Mouse (Mus musculus) pancreas, adult 10 weeks (tissue): Measurements from ENCODE around the gene Arhgdia. TPM values are rescaled to one million over a fixed set of nuclear protein-coding genes. Genes with fewer than 3 reads are reported as not detected.

ENCODE experiments used
- polyA plus RNA-seq: library from polyadenylated mRNA; stranded (reverse); fragments of 350-450 nt; fragmentation: Illumina TruSeq; extraction: RNeasy Lipid Tissue Mini Kit (QIAGEN cat#74804); gene quantifications from one replicate; pipeline ENCODE4 v1.2.3, GENCODE M21; 2015; ENCODE audit warnings: low read depth, low replicate concordance; ENCODE audit not compliant: insufficient read depth

Arhgdia gene
- polyA plus RNA-seq = 79.0 TPM

DNA sequence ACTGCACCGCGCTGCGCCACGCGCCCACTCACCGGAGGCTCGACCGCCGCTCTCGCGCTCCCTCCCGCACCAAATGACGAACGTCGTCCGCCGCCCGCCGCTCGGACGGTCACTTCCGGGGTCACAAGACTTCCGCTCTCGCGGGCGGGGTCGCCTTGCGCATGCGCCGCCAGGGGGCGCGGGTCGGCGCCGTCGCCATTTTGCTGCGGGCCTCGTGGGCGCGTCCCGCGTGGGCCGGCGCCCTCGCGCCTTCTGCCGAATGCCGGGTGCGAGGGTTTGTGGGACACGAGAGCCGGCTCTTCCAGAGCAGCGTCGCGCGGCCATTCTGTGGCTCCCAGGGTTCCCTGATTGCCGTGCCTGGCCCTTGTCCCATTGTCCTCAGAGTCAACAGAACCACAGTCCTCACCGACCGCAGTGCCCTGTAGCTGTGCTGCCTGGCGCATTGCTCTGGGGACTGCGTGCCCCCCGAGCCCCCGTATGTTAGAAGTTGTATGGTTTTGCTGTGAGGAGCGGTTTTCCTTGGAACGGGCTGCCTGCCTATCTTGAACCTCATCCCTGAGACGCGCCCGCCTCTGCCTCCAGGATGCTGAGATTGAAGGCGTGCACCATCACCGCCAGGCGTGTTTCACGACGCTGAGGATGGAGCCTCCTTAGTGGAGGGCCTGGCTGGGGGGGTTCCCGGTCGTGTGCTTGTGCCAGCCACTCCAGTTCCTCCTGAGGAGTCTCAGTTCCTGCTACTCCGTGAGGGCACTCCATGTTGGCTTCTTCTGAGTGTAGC is at the start of gene Arhgdia:
TSS of gene Arhgdia (minus strand) at position 135 of the 778 bp plus-strand sequence.

DNA sequence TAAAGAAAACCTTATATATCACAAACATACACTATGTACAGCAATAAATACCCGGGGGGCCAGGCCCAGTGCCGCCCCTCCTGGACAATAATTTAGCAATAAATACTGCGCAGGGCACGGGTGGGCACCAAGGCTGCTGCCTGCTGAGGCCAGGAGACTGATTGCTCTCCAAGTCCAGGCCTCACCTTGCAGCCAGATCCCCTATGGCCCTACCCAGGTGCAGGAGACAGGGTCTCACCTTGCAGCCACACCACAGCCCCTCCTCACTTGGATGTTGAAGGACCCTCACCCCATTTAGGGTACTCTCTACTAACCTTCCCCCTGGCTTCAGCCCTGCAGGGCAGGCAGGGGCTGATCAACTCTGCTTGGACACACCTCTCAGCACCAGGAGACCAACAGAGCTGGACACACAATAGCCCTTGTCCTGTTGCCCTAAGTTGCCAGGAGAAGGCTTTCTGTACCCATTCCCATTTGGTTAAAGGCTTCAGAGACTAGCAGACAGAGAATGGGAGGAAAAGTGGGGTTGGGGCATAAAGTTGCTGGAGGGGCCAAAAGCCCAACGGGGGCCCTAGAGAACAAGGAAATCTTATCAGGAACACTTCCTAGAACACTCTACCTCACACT is 43.8 kb upstream of the Arhgdia start, which contains the start of gene Sirt7:
TSS of gene Sirt7 (minus strand) at position 89 of the 624 bp plus-strand sequence.

DNA sequence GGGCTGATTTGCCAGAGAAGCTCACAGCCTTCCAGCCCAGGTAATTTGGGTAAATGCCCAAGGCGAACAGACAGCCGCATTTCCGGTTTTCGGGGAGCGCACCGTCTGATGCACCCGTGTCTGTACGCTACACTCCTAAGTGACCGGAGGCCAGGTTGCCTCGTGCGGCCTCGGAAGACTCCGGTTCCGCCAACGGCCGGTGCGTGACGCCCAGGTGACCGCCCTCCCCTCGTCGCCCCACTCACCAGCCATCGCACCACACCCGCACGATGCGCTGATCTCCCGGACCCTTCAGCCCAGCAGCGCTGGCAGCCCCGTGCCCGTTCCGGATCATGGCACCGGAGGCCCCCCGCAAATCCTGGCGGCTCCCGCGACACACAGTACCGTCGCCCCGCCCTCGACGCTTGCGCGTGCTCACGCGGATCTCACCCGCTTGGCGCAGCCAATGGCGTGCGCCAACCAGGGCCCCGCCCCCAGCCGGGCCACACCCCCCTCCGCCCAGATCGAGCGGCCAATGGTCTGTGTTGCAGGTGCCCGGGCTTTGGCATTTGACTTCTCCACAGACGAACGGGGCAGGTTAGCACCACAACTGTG is 36.2 kb upstream of the Arhgdia start, which contains the start of gene Pcyt2:
TSS of gene Pcyt2 (minus strand) at position 418 of the 594 bp plus-strand sequence.

DNA sequence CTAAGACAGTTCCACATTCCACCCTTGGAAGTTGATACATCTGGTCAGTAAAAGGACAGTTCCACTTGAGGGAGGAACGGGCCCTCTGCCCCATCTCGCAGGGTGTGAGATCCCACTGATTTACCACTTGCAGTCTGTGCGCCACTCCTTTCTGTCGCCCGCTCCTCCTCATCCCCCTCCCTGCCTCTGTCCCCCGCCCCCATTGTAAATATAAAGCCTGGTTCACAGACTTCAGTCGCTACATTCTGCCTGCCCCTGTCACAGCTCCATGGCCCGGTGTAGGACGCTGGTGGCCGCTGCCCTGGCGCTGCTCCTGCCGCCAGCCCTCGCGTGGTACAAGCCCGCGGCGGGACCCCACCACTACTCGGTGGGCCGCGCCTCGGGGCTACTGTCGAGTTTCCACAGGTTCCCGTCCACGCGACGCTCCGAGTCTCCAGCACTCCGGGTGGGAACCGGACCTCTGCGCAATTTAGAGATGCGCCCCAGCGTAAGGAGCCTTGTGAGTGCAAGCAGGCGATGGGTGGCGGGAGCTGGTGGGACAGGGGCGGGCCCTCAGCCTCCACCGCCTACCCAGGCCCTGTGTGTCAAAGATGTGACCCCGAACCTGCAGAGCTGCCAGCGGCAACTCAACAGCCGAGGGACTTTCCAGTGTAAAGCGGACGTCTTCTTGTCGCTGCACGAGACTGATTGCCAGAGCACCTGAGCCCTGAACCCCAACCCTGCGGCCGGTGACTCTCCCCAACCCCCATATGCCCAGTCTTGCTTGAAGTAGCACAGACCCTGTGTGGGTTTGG is 27.0 kb upstream of the Arhgdia start, which contains the start of gene Npb:
TSS of gene Npb (plus strand) at position 237 of the 794 bp plus-strand sequence.

DNA sequence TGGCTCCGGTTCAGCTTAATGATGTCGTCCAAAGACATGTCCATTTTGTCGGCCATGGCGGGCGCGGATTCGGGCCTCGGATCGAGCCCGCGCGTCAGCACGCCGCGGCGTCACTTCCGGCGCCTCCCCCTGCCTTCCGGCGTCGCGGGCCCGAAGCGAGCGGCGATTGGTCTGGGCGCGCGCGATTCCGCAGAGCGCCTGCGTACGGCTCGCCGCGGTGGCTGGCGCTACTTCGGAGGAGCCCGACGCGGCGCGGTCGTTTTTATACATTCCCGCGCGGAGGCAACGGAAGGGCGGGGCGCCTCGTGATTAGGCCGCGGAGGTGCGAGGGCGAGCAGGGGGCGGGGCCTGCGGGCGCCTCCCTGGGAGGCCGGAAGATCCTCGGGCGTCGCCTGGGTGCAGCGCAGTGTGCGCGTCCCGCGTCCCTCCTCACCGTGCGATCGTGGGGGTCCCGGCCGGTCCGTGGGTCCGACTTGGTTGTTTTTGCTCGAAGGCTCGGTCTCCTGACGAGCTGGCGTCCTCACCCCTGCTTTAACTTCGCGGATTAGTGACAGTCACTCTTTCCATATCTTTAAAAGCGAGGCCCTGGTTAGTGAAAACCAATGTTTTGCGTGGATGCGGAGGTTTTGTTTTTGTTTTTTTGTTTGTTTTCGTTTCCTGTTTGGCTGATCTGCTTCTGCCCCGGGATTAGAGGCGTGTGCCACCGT is 17.0 kb upstream of the Arhgdia start, which contains the start of the genes Alyref and Anapc11:
TSS of gene Alyref (minus strand) at position 83 of the 707 bp plus-strand sequence.
TSS of gene Anapc11 (plus strand) at position 139 of the 707 bp plus-strand sequence.

DNA sequence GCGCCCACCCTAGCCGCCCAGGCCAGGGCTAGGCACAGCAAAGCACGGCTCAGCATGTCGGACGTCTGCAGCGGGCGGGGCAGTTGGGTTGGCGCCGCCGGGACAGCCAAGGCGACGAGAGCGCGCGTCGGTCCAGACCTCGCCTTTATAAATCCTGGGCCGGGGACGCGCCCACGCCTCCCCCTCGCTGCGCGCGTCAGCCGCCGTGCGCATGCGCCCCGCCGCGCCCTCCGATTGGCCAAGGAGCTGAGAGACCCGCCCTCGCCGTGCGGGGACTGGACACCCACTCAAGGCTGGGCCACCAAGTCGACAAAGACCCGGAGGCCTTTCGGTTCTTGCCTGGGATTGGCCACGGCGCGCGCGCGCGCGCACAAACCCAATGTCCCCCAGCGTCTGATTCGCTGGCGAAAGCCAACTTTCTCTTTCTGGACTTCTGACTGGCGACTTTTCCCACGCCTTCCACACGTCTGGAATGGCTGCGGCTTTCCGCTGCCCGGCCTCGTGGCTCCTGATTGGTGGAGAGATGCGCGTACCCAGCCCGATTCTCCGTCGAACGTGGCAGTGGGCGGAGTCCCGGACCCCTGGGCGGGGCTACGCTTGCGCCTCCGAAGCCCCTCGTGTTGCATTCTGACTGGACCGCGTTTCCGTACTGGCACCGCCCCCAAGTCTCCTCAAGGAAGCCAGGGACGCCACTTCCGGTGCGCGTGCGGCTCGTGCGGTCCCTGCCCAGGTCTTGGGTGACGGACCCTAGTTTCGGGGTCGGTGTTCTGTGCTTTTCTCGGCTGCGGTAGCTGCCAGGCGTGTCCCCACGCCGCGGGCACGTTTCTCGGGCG is 8.5 kb downstream of the Arhgdia start, which contains the start of gene P4hb:
TSS of gene P4hb (minus strand) at position 502 of the 833 bp plus-strand sequence.

DNA sequence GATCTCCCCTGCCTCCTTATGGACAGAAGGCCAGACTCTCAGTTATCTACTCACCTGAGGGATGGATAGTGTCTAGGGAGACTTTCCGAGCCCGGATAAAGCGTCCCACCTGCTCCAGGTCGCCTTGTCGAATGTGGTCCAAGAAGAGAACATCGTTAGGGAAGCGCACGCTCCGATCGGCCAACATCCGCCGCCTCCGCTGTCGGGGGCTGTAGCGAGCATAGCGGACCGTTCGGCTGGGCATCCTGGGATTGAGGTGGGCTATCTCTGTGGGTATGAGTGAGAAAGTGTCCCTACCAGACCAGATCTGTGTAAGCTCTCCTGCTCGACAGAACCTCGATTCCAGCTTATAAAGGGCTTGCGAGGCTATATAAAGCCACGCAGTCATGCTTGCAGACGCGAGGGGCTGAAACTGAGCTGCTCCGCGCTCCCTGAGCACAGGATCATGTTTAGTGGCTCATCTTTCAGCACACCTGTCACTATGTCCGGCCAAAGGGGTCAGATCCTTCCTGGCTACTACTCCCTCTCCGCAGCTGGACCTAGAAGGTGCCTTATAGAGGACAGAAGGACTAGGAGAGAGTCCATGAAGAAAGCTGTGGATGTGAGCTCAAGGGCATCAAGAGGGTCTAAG is 30.5 kb downstream of the Arhgdia start, which contains the start of gene Ppp1r27:
TSS of gene Ppp1r27 (minus strand) at position 323 of the 631 bp plus-strand sequence.

DNA sequence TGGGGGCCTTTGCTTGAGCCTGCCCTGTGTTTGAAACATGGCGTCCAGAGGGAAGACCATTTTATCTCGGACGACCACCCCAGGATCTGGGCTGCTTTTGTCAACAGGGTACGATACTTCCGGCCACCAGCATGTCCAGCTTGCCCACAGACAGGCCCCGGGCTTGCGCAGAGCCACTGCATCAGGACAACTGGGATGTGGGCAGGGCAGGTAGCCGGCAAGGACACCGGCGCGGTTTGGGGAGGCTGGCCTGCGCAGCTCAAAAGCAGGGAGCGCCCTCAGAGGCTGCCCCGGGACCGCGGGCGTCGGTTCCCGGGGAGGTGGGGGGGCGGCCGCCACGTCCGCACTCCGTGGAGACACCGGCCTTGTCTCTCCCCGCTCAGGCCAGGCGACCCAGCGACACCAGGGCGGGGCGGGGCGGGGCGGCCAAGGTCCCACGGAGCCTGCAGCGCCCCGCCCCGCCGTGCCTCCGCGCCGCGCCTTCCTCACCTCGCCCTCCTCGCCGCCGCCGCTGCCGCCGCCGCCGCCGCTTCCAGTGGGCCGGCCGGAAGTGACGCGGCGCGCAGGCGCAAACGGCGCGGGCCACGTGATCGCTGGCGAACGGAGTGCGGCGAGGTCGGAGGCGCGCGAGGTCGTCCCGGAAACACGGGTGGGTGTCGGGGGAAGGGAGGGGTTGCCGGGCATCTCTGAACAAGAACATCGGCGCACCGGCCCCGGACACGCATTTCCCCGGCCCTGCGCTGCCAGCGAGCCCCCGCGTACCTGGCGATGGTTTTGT is 32.1 kb downstream of the Arhgdia start, which contains the start of gene Mcrip1:
TSS of gene Mcrip1 (minus strand) at position 560 of the 778 bp plus-strand sequence.

DNA sequence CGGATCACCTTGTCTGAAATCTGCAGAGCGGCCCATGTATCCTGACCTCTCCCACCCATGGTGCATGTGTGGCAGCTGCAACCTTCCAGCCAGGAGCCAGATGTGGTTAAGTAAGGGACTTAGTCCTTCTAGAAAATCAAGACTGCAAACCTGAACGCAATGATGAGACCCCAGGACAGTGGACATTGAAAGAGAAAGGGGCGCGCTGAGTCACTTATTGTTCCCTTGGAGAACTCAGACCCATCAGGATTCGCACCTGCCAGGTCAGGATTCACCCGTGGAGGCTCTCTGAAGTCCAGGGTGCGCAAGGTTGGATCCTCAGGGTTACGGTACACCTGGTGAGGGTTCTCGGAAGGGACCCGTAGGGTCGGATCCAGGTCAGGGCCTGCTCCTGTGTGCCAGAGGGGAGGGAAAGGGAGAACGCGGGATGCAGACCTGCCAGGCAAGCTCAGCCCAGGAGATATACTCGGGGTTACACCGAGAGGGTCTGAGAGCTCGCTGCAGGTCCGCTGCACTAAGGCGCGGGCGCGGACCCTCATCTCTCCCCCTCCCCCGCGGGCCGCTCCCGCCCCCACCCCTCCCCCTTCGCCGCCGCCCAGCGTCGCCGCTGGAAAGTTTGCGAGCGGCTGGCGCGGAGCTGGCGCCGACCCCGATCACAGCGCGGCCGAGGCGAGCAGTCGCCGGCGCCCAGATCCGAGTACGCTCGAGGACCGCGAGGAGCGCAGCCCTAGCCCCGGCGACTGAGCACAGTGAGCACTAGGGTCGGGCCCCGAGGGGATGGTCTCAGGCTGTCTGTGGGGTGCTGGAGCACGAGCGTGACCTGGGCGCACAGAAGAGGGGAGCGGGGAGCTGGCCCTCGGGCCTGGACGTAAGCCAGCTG is 51.1 kb downstream of the Arhgdia start, which contains the start of gene Gcgr:
TSS of gene Gcgr (plus strand) at position 615 of the 880 bp plus-strand sequence.

Other genes starting within 250 kb of the Arhgdia start
- gene Actg1, start 233.1 kb downstream of the Arhgdia start, polyA plus RNA-seq = 280 TPM
- gene Fscn2, start 220.1 kb downstream of the Arhgdia start, polyA plus RNA-seq = not detected
- 5.7 TPM for gene Faap100, start 202.9 kb downstream of the Arhgdia start, polyA plus RNA-seq
- gene Nploc4, start 143.9 kb downstream of the Arhgdia start, polyA plus RNA-seq = 10.3 TPM
- gene Tspan10, start 139.0 kb downstream of the Arhgdia start, polyA plus RNA-seq = not detected
- 1.3 TPM for gene Pde6g, start 128.1 kb downstream of the Arhgdia start, polyA plus RNA-seq
- gene Oxld1, start 123.6 kb downstream of the Arhgdia start, polyA plus RNA-seq = 2.7 TPM
- 10.5 TPM for gene Ccdc137, start 123.5 kb downstream of the Arhgdia start, polyA plus RNA-seq
- 5.2 TPM for gene Arl16, start 114.0 kb downstream of the Arhgdia start, polyA plus RNA-seq
- 19.4 TPM for gene Mrpl12, start 97.0 kb downstream of the Arhgdia start, polyA plus RNA-seq
- 11.5 TPM for gene Slc25a10, start 89.8 kb downstream of the Arhgdia start, polyA plus RNA-seq
- 2.1 TPM for gene Gcgr, start 50.9 kb downstream of the Arhgdia start, polyA plus RNA-seq
- gene Mcrip1, start 31.9 kb downstream of the Arhgdia start, polyA plus RNA-seq = 27.1 TPM
- not detected for gene Ppp1r27, start 30.5 kb downstream of the Arhgdia start, polyA plus RNA-seq
- 636 TPM for gene P4hb, start 8.4 kb downstream of the Arhgdia start, polyA plus RNA-seq
- gene Alyref, start 16.7 kb upstream of the Arhgdia start, polyA plus RNA-seq = 13.4 TPM
- gene Anapc11, start 16.8 kb upstream of the Arhgdia start, polyA plus RNA-seq = 11.9 TPM
- not detected for gene Npb, start 26.9 kb upstream of the Arhgdia start, polyA plus RNA-seq
- gene Pcyt2, start 36.3 kb upstream of the Arhgdia start, polyA plus RNA-seq = 38.6 TPM
- 19.3 TPM for gene Sirt7, start 43.6 kb upstream of the Arhgdia start, polyA plus RNA-seq
- 11.0 TPM for gene Mafg, start 52.0 kb upstream of the Arhgdia start, polyA plus RNA-seq
- gene Pycr1, start 62.1 kb upstream of the Arhgdia start, polyA plus RNA-seq = 24.5 TPM
- gene Myadml2, start 66.5 kb upstream of the Arhgdia start, polyA plus RNA-seq = 1.4 TPM
- 0.81 TPM for gene Notum, start 79.6 kb upstream of the Arhgdia start, polyA plus RNA-seq
- 29.7 TPM for gene Aspscr1, start 91.3 kb upstream of the Arhgdia start, polyA plus RNA-seq
- 30.4 TPM for gene Cenpx, start 132.1 kb upstream of the Arhgdia start, polyA plus RNA-seq
- 37.8 TPM for gene Lrrc45, start 132.3 kb upstream of the Arhgdia start, polyA plus RNA-seq
- gene Rac3, start 139.8 kb upstream of the Arhgdia start, polyA plus RNA-seq = 6.0 TPM
- gene Dcxr, start 145.7 kb upstream of the Arhgdia start, polyA plus RNA-seq = 12.0 TPM
- gene Cbr2, start 150.5 kb upstream of the Arhgdia start, polyA plus RNA-seq = 26.0 TPM
- gene Hmga1b, start 181.2 kb upstream of the Arhgdia start, polyA plus RNA-seq = not detected
- 22.7 TPM for gene Rfng, start 202.6 kb upstream of the Arhgdia start, polyA plus RNA-seq
- gene Gps1, start 202.6 kb upstream of the Arhgdia start, polyA plus RNA-seq = 35.2 TPM
- 25.3 TPM for gene Dus1l, start 214.8 kb upstream of the Arhgdia start, polyA plus RNA-seq
- gene Fasn, start 242.9 kb upstream of the Arhgdia start, polyA plus RNA-seq = 22.9 TPM